Mouse (Mus musculus) erythroblast, embryonic 14.5 days (primary cell): ENCODE data around the gene Tyro3.

ENCODE experiments used
- GATA1 ChIP-seq: IDR thresholded peaks from 2 replicates; pipeline ENCODE4 v1.6.1; 2012; ENCODE audit warnings: low read length, inconsistent platforms, mixed read lengths
- TAL1 ChIP-seq: IDR thresholded peaks from 3 replicates; pipeline ENCODE4 v1.6.1; 2012; ENCODE audit warnings: low read length, inconsistent platforms, mixed read lengths

DNA sequence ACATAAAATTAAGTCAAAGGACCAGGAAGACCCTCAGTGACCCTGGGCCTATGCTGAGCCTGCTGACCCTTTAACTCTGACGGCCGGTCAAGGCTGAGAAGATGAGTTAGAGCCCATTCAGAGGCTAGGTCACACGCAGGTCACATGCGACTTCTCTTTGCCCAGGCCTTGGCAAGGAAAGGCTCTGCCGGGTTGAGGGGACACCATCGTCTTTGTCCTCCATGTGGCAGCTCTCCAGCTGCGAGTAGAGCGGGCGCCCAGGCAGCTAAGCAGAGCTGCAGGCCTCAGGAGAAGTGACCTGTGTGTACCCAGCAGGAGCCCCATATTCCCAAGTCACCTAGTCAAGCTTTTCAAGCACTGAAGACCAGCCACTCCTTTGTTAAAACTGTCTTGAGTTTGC lies 23.6 kb downstream of the Tyro3 start:
- TF ChIP-seq GATA1 (no peak), TAL1 (no peak)
